Mouse (Mus musculus) brain, embryonic 14.5 days (tissue): ENCODE data around the gene Wdr70. TPM values are rescaled to one million over a fixed set of nuclear protein-coding genes. Genes with fewer than 3 reads are reported as not detected.

Experiments
- DNase-seq: peaks from one replicate; pipeline ENCODE4 v3.0.0-alpha.2; 2011; ENCODE audit warnings: low read depth
- CTCF ChIP-seq: fragments of 200-500 bp; IDR thresholded peaks from 2 replicates; pipeline ENCODE4 v1.5.1; 2012; ENCODE audit warnings: inconsistent platforms, mild to moderate bottlenecking, moderate library complexity, borderline replicate concordance; ENCODE audit not compliant: insufficient read depth, insufficient read length; ENCODE audit errors: extremely low read depth
- POLR2A ChIP-seq: fragments of 200-500 bp; IDR thresholded peaks from 2 replicates; pipeline ENCODE4 v1.6.1; 2012; ENCODE audit warnings: mild to moderate bottlenecking, inconsistent platforms, borderline replicate concordance; ENCODE audit not compliant: poor library complexity, insufficient read depth, insufficient read length, severe bottlenecking; ENCODE audit errors: extremely low read depth
- polyA plus RNA-seq: library from polyadenylated mRNA; depleted of rRNA; stranded (reverse); fragments of >200 nt; gene quantifications from 2 replicates; pipeline ENCODE4 v1.2.3, GENCODE M21; 2012; rRNA removed

Wdr70 gene
- polyA plus RNA-seq, 1 experiment = 38.7 TPM

GRCm38 (mm10) chr15:7838060-7838920 is 260.7 kb downstream of the Wdr70 start:
- no peak for DNase-seq
- TF ChIP-seq CTCF (no peak), POLR2A (no peak)

GRCm38 (mm10) chr15:7835404-7835803 is 263.6 kb downstream of the Wdr70 start:
- no peak for DNase-seq
- no peak for TF ChIP-seq CTCF

GRCm38 (mm10) chr15:7825530-7825929 is 273.5 kb downstream of the Wdr70 start:
- peak; percentile 52 for DNase-seq
- no peak for TF ChIP-seq POLR2A
- TF ChIP-seq CTCF = no peak

GRCm38 (mm10) chr15:7823886-7824285 is 275.1 kb downstream of the Wdr70 start:
- no peak for DNase-seq

More at GRCm38 (mm10) chr15:7823886-7824285, 275.1 kb downstream of the Wdr70 start:
- TF ChIP-seq POLR2A (no peak), CTCF (no peak)

Other genes starting within 250 kb of the Wdr70 start
- gene Nup155, start 10.1 kb upstream of the Wdr70 start, polyA plus RNA-seq = 25.2 and 26.9 TPM in 2 replicates
- 27.6 and 30.6 TPM in 2 replicates for gene Cplane1, start 69.9 kb upstream of the Wdr70 start, polyA plus RNA-seq